Mouse (Mus musculus): ENCODE results near the gene Stx3. TPM values are rescaled to one million over a fixed set of nuclear protein-coding genes. Genes with fewer than 3 reads are reported as not detected.

Gene Stx3
- 0.30 to 1.5 TPM (median 0.58 TPM) in 4 replicates for total RNA-seq (2023; ENCODE audit: inconsistent age)

GRCm38 (mm10) chr19:11819143-11819700 lies at the start of gene Stx3:
Stx3 (minus strand) TSS chr19:11819403.

DNA sequence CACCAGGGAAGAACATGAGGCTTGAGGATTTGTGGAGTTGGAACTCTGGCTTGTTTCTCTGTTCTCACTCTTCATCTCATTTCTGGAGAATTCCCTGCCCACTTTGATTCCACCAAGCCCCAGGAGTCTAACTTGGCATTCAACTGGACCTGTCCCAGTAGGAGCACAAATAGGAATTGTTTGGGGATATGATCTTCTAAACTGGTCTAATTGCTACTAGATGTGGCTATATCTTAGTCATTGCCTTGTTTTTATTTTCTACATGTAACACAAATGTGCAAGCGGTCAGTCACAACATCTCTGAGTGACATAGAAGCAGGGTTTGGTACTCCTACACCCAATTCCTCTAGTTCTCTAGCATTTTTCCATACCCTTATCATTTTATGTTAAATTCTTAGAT lies 41.8 kb upstream of the Stx3 start, which contains the start of gene Olfr1418:
Gene Olfr1418 (minus strand): TSS at position 101 of the 400 bp plus-strand sequence.

DNA sequence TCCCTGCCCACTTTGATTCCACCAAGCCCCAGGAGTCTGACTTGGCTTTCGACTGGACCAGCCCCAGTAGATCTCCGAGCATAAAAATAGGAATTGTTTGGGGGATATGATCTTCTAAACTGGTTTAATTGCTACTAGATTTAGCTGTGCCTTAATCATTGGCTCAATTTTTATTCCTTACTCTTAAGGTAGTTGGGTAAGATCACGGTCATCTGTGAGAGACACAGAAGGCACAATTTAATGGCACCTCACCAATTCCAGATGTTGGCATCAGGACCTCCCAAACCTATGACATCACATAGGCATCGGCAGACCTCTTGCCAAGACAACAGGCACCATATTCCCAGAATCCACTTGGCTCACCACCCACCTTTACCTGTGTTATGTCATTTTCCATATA lies 19.9 kb upstream of the Stx3 start, which contains the start of gene Olfr1417:
Gene Olfr1417 (minus strand): TSS at position 101 of the 400 bp plus-strand sequence.

DNA sequence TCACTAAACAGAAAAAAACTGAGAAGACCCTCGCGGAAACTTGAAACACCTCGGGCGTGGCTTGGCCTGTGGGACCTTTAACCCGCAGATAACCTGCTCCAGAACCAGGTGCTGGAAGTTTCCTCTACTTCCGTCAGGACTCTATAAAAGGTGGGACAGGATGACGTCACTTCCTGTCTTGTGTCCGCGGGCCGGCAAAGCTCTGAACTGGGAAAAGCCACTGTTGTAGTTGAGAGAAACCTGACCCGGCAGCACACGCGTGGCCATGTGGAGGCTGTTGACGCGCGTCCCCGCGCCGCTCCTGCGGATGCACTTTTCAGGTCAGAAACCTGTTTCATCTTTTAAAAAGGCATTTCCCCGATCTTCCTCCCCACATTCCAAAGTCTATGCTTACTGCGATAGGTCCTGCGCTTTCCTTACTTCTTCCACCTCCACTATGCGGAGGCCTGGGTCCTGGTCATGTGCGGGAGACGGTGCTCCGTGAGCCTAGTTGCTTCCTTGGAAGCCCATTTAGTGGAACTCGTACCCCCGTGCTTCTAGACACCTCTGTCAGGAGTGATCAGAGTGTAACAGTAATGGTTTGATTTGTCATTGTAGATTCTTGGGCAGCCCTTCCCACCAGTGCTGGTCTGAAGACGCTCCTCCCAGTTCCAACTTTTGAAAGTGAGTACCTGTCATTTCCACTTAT lies 48.9 kb downstream of the Stx3 start, which contains the start of gene Mrpl16:
Gene Mrpl16 (plus strand): TSS at position 187 of the 688 bp plus-strand sequence.

GRCm38 (mm10) chr19:11747298-11747697 lies 71.9 kb downstream of the Stx3 start, which contains the start of gene Gif:
Gif (plus strand) TSS chr19:11747554.

Other genes with a start within 250 kb of the Stx3 start
- 2.6 to 4.4 TPM (median 2.8 TPM) in 4 replicates for gene Ms4a6d, start 214.6 kb downstream of the Stx3 start, total RNA-seq (2023; ENCODE audit: inconsistent age)
- gene Ms4a2, start 195.7 kb downstream of the Stx3 start, total RNA-seq (2023; ENCODE audit: inconsistent age) = not detected in 4 replicates
- gene Ms4a3, start 178.6 kb downstream of the Stx3 start, total RNA-seq (2023; ENCODE audit: inconsistent age) = not detected in 4 replicates
- 1.3 TPM in 1 of 4 replicates, not detected in the others for gene Oosp2, start 158.8 kb downstream of the Stx3 start, total RNA-seq (2023; ENCODE audit: inconsistent age)
- gene Oosp1, start 128.3 kb downstream of the Stx3 start, total RNA-seq (2023; ENCODE audit: inconsistent age) = 0.72 to 2.3 TPM (median 1.8 TPM) in 4 replicates
- gene Oosp3, start 122.3 kb downstream of the Stx3 start, total RNA-seq (2023; ENCODE audit: inconsistent age) = not detected in 4 replicates
- not detected in 4 replicates for gene Gif, start 71.8 kb downstream of the Stx3 start, total RNA-seq (2023; ENCODE audit: inconsistent age)
- 31.6 to 38.6 TPM (median 33.7 TPM) in 4 replicates for gene Mrpl16, start 49.0 kb downstream of the Stx3 start, total RNA-seq (2023; ENCODE audit: inconsistent age)
- gene Olfr1417, start 19.8 kb upstream of the Stx3 start, total RNA-seq (2023; ENCODE audit: inconsistent age) = not detected in 4 replicates
- gene Olfr1418, start 41.7 kb upstream of the Stx3 start, total RNA-seq (2023; ENCODE audit: inconsistent age) = not detected in 4 replicates
- not detected in 4 replicates for gene Olfr1419, start 55.7 kb upstream of the Stx3 start, total RNA-seq (2023; ENCODE audit: inconsistent age)
- not detected in 4 replicates for gene Olfr1420, start 67.2 kb upstream of the Stx3 start, total RNA-seq (2023; ENCODE audit: inconsistent age)
- 63.1 to 71.0 TPM (median 70.2 TPM) in 4 replicates for gene Patl1, start 93.0 kb upstream of the Stx3 start, total RNA-seq (2023; ENCODE audit: inconsistent age)
- 49.4 to 51.9 TPM (median 50.6 TPM) in 4 replicates for gene Osbp, start 146.5 kb upstream of the Stx3 start, total RNA-seq (2023; ENCODE audit: inconsistent age)
- not detected in 4 replicates for gene Olfr1423, start 221.9 kb upstream of the Stx3 start, total RNA-seq (2023; ENCODE audit: inconsistent age)
- gene Olfr1424, start 243.3 kb upstream of the Stx3 start, total RNA-seq (2023; ENCODE audit: inconsistent age) = not detected in 4 replicates

Measured in B cell, adult (primary cell).